Mouse (Mus musculus) limb, embryonic 13.5 days (tissue): ENCODE measurements at regions not wholly inside any gene's neighbourhood (a gene's known extent, or its start where the extent isn't known, plus 50 kb on each side); places are given as distances from the start of the nearest gene placed in this dataset.
A peak's percentile ranks its signal among the peaks of the same experiment; 100 is the strongest.

Source experiments
- ATAC-seq: fragments of 200-750 bp; cut with Nextera tagmentation; 2 replicates; pipeline ENCODE4 v1.8.0; 2017; ENCODE audit warnings: low read depth, moderate number of reproducible peaks, moderate TSS enrichment; ENCODE audit not compliant: low FRiP score
- H3K27ac ChIP-seq: fragments of 300-500 bp; sonication (generic); 2 replicates; pipeline ENCODE4 v1.5.1; 2015; ENCODE audit warnings: inconsistent platforms, mild to moderate bottlenecking, moderate library complexity
- H3K27me3 ChIP-seq: fragments of 300-500 bp; sonication (generic); 2 replicates; pipeline ENCODE4 v1.6.1; 2015; ENCODE audit warnings: mild to moderate bottlenecking, inconsistent platforms
- H3K36me3 ChIP-seq: fragments of 300-500 bp; sonication (generic); 2 replicates; pipeline ENCODE4 v1.6.1; 2015; ENCODE audit warnings: inconsistent platforms, mild to moderate bottlenecking, moderate library complexity
- H3K4me1 ChIP-seq: fragments of 300-500 bp; sonication (generic); 2 replicates; pipeline ENCODE4 v1.6.1; 2015; ENCODE audit warnings: inconsistent platforms
- H3K4me2 ChIP-seq: fragments of 300-500 bp; sonication (generic); replicated peaks from 2 replicates; pipeline ENCODE4 v1.6.1; 2015; ENCODE audit warnings: inconsistent platforms, mild to moderate bottlenecking, moderate library complexity
- H3K4me3 ChIP-seq: fragments of 300-500 bp; sonication (generic); 2 replicates; pipeline ENCODE4 v1.5.1; 2015; ENCODE audit warnings: moderate library complexity, mild to moderate bottlenecking, inconsistent platforms
- H3K9ac ChIP-seq: fragments of 300-500 bp; sonication (generic); 2 replicates; pipeline ENCODE4 v1.6.1; 2015; ENCODE audit warnings: mild to moderate bottlenecking, inconsistent platforms
- H3K9me3 ChIP-seq: fragments of 300-500 bp; sonication (generic); 2 replicates; pipeline ENCODE4 v1.6.1; 2016; ENCODE audit warnings: inconsistent platforms
- WGBS: fragments of 180-500 bp; shearing (Covaris S2); methylation state at CpG from one replicate; pipeline ENCODE4 v1.1.7; 2015; 5-methylcytosine and 5-hydroxymethylcytosine counted together

DNA sequence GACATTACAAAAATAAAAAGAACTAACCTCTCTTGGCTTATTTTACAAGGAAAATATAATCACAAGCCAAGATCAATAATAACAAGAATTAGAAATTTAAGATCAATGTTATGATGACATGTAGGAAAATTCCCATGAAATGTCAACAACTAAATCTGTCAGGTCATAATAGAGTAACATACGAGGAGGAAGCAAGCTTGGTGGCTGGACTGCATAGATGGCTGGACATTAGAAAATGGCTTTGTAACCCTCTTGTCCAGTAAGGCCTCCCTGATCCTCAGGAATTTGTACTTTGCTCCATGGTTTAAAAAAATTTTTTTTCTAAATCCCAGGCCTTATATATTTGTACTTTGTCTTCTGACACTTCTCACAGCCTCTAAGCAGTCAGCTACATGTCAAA is 132.7 kb upstream of the Aoah start:
- H3K4me1 ChIP-seq, result no peaks in the 10 kb centered on the region
- no peak overlapping the region for H3K4me3 ChIP-seq
- no peaks in the 10 kb centered on the region for H3K27me3 ChIP-seq
- no peak overlapping the region for H3K27ac ChIP-seq
- H3K9me3 ChIP-seq, result no peaks in the 10 kb centered on the region
- H3K9ac ChIP-seq, result no peak overlapping the region
- no peak for ATAC-seq
- no peaks in the 10 kb centered on the region for H3K36me3 ChIP-seq
- WGBS, result 68% methylated on average over 1 of the region's 1 CpGs
- H3K4me2 ChIP-seq, result no peak overlapping the region

GRCm38 (mm10) chr13:20678754-20679153 is 115.2 kb upstream of the Aoah start:
- H3K4me3 ChIP-seq, result no peak overlapping the region
- 72% methylated on average over 3 of the region's 3 CpGs for WGBS
- no peaks in the 10 kb centered on the region for H3K9me3 ChIP-seq
- H3K27me3 ChIP-seq, result no peaks in the 10 kb centered on the region
- H3K4me2 ChIP-seq, result no peak overlapping the region
- ATAC-seq, result no peak
- H3K27ac ChIP-seq, result no peak overlapping the region
- H3K4me1 ChIP-seq, result no peaks in the 10 kb centered on the region
- H3K36me3 ChIP-seq, result no peaks in the 10 kb centered on the region
- no peak overlapping the region for H3K9ac ChIP-seq

- Histone ChIP-seq H3K27me3 (no peaks in the 10 kb centered on the region), H3K27ac (no peak overlapping the region), H3K4me3 (no peak overlapping the region), H3K4me2 (no peak overlapping the region), H3K9ac (no peak overlapping the region), H3K4me1 (no peaks in the 10 kb centered on the region), H3K36me3 (no peaks in the 10 kb centered on the region), H3K9me3 (no peaks in the 10 kb centered on the region)
- ATAC-seq, result no peak
- 74% methylated on average over 9 of the region's 9 CpGs for WGBS
These were observed 107.0 kb upstream of the Aoah start for GRCm38 (mm10) chr13:20686914-20687313.

DNA sequence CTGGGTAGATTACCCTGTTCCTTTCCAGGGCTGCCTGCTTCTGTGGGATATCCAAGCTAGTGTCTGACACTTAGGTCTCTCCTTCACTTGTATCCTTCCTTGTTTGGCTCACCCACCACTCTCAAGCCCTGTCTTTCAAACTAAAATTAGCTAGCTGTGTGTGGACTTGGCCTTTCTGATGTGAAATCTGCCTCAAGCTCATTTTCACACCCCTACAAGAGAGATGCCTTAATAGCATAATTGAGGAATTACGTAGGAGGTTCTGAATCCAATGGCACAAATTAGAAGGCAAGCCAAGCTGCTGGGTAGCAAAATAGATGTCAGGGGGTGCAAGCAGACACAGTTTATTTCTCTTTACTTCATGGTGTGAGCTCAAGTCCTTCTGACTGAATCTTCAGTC is 106.5 kb upstream of the Aoah start:
- no peak for ATAC-seq
- WGBS, result 81% methylated on average over 1 of the region's 1 CpGs

GRCm38 (mm10) chr13:20711486-20711885 is 82.4 kb upstream of the Aoah start:
- H3K9me3 ChIP-seq, result no peaks in the 10 kb centered on the region
- H3K4me1 ChIP-seq, result no peaks in the 10 kb centered on the region
- no peak overlapping the region for H3K27ac ChIP-seq
- no peaks in the 10 kb centered on the region for H3K27me3 ChIP-seq
- H3K9ac ChIP-seq, result no peak overlapping the region
- H3K4me3 ChIP-seq, result no peak overlapping the region
- no peak overlapping the region for H3K4me2 ChIP-seq
- WGBS, result 92% methylated on average over 6 of the region's 6 CpGs
- H3K36me3 ChIP-seq, result no peaks in the 10 kb centered on the region
- no peak for ATAC-seq

More for the DNA sequence above, 106.5 kb upstream of the Aoah start:
- Histone ChIP-seq H3K36me3 (no peaks in the 10 kb centered on the region), H3K9me3 (no peaks in the 10 kb centered on the region), H3K4me1 (no peaks in the 10 kb centered on the region), H3K4me2 (no peak overlapping the region), H3K9ac (no peak overlapping the region), H3K4me3 (no peak overlapping the region), H3K27ac (no peak overlapping the region), H3K27me3 (no peaks in the 10 kb centered on the region)

- H3K9ac ChIP-seq, result no peak overlapping the region
- H3K27ac ChIP-seq, result no peak overlapping the region
- no peak overlapping the region for H3K4me2 ChIP-seq
- no peak for ATAC-seq
- H3K36me3 ChIP-seq, result no peaks in the 10 kb centered on the region
- 79% methylated on average over 3 of the region's 3 CpGs for WGBS
- H3K27me3 ChIP-seq, result no peaks in the 10 kb centered on the region
- no peaks in the 10 kb centered on the region for H3K4me1 ChIP-seq
- H3K9me3 ChIP-seq, result no peaks in the 10 kb centered on the region
- no peak overlapping the region for H3K4me3 ChIP-seq
These were observed 70.4 kb upstream of the Aoah start for GRCm38 (mm10) chr13:20723326-20724120.

DNA sequence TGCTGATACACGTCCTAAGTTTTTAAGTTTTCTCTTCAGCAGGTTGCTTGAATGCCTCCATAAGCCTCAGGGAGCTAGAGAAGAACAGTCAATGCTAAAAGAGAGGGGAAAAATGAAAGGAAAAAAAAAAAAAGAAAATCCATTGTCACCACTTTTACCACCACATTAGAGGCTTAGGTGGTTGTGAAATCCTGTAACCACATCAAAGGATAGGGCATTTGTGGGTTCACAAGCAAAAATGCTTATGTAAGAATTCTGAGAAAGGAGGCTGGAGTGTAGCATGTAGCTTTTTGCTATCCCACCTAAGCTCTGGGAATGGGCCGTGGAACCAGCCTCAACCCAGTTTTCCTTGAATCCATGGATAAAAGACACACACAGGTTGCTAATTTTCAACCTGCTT is 69.5 kb upstream of the Aoah start:
- ATAC-seq, result no peak
- no peak overlapping the region for H3K27ac ChIP-seq
- H3K9me3 ChIP-seq, result no peaks in the 10 kb centered on the region
- no peak overlapping the region for H3K4me3 ChIP-seq
- WGBS, result 82% methylated on average over 2 of the region's 2 CpGs
- H3K4me1 ChIP-seq, result no peaks in the 10 kb centered on the region
- no peaks in the 10 kb centered on the region for H3K27me3 ChIP-seq
- no peak overlapping the region for H3K9ac ChIP-seq
- H3K36me3 ChIP-seq, result no peaks in the 10 kb centered on the region
- H3K4me2 ChIP-seq, result no peak overlapping the region

DNA sequence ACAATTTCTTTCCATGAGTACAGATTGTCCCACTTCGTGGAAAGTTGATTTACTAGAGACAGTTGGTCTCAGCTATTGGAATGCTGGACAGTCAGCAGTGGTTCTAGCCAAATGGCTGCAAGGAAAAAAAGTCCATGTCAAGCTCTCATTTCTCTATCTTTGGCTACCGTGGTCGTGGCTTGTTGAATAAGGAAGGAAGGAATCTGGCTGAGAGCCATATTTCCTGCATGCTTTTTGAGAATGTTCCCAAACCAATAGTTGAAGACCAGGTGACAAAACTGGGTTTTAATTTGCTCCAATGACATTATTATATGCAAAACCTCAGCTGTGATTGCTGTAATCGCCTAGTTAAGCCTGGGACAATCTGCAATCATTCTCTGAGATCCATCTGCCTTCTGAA is 68.4 kb upstream of the Aoah start:
- Histone ChIP-seq H3K4me1 (no peaks in the 10 kb centered on the region), H3K27me3 (no peaks in the 10 kb centered on the region), H3K4me3 (no peak overlapping the region), H3K9me3 (no peaks in the 10 kb centered on the region), H3K27ac (no peak overlapping the region), H3K36me3 (no peaks in the 10 kb centered on the region), H3K9ac (no peak overlapping the region), H3K4me2 (no peak overlapping the region)
- 73% methylated on average over 4 of the region's 4 CpGs for WGBS
- no peak for ATAC-seq

DNA sequence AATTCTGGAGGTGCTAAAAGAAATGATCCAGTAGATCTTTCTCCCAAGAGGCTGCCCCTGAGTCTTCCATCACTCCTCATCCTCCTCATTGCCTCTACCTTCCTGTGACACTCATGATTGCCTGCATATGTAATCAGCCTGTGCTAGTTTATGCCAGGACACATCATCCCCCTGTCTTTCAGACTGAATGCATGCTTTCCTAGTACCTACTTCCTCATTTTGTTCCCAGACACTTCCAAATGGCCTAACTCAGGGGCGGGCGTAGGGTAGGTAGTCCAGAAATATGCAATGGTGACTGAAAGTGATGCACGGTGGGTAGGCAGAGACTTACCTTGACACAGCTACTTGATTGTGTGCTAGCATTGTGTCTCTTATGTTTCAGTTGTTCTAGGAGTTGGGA is 65.8 kb upstream of the Aoah start:
- Histone ChIP-seq H3K9ac (no peak overlapping the region), H3K27me3 (no peaks in the 10 kb centered on the region), H3K27ac (no peak overlapping the region), H3K36me3 (no peaks in the 10 kb centered on the region), H3K4me2 (no peak overlapping the region), H3K4me1 (no peaks in the 10 kb centered on the region), H3K9me3 (no peaks in the 10 kb centered on the region), H3K4me3 (no peak overlapping the region)
- WGBS, result 94% methylated on average over 3 of the region's 3 CpGs
- no peak for ATAC-seq

DNA sequence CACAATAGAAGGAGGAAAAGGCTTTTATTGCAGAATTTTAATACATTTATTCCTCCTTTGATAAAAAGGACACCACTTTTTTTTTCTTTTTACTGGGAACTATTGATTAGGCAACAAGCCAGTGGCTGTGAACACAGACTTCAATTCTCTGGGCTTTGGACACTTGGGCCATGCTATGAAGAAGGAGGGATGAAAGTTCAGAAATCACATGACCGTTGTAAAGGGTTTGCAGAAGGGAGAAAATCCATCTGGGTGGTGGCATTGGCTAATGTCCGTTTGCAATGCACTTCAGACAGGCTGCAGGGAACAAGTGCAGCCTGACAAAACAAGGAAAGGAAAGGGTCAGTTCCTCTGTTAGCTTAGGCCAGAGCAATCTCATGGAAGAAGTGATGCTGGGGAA is 60.9 kb upstream of the Aoah start:
- no peak overlapping the region for H3K27ac ChIP-seq
- no peak overlapping the region for H3K9ac ChIP-seq
- no peaks in the 10 kb centered on the region for H3K9me3 ChIP-seq
- H3K36me3 ChIP-seq, result no peaks in the 10 kb centered on the region
- no peak overlapping the region for H3K4me3 ChIP-seq
- no peak for ATAC-seq
- H3K4me1 ChIP-seq, result no peaks in the 10 kb centered on the region
- H3K27me3 ChIP-seq, result no peaks in the 10 kb centered on the region
- H3K4me2 ChIP-seq, result no peak overlapping the region
- WGBS, result 65% methylated on average over 2 of the region's 2 CpGs

- 0 out of 2 replicates have a peak, but pooled peaks have one; percentile 51 for ATAC-seq
- no peaks in the 10 kb centered on the region for H3K36me3 ChIP-seq
- no peaks in the 10 kb centered on the region for H3K9me3 ChIP-seq
- no peak overlapping the region for H3K27ac ChIP-seq
- H3K9ac ChIP-seq, result no peak overlapping the region
- no peaks in the 10 kb centered on the region for H3K27me3 ChIP-seq
- no peaks in the 10 kb centered on the region for H3K4me1 ChIP-seq
- WGBS, result 67% methylated on average over 3 of the region's 3 CpGs
- no peak overlapping the region for H3K4me3 ChIP-seq
- H3K4me2 ChIP-seq, result no peak overlapping the region
These were observed 59.6 kb upstream of the Aoah start for GRCm38 (mm10) chr13:20734283-20734682.

GRCm38 (mm10) chr13:20736609-20737008 is 57.3 kb upstream of the Aoah start:
- no peaks in the 10 kb centered on the region for H3K27me3 ChIP-seq
- H3K9ac ChIP-seq, result no peak overlapping the region
- no peaks in the 10 kb centered on the region for H3K4me1 ChIP-seq
- H3K27ac ChIP-seq, result no peak overlapping the region
- H3K36me3 ChIP-seq, result no peaks in the 10 kb centered on the region
- no peak overlapping the region for H3K4me2 ChIP-seq
- no peak for ATAC-seq
- H3K4me3 ChIP-seq, result no peak overlapping the region
- H3K9me3 ChIP-seq, result no peaks in the 10 kb centered on the region
